Mouse (Mus musculus) CH12.LX (cell line): ENCODE measurements at regions not wholly inside any gene's neighbourhood (a gene's known extent, or its start where the extent isn't known, plus 50 kb on each side); places are given as distances from the start of the nearest gene placed in this dataset.

Experiments used
- CHD2 ChIP-seq: IDR thresholded peaks from 2 replicates; pipeline ENCODE4 v1.6.1; 2011; ENCODE audit warnings: low read length, improper control_type of control experiment
- CTCF ChIP-seq, 2 experiments: IDR thresholded peaks in 1 of 2; conservative IDR thresholded peaks in 1 of 2; 2 replicates each; pipeline ENCODE4 v1.5.1; 2011 to 2012; ENCODE audit warnings: low read depth in 2 of 2, low read length in 2 of 2, improper control_type of control experiment in 1 of 2, inconsistent platforms in 1 of 2, mild to moderate bottlenecking in 1 of 2, moderate library complexity in 1 of 2
- EP300 ChIP-seq: IDR thresholded peaks from 2 replicates; pipeline ENCODE4 v1.6.1; 2011; ENCODE audit warnings: low read length, improper control_type of control experiment
- GABPA ChIP-seq: IDR thresholded peaks from 2 replicates; pipeline ENCODE4 v1.6.1; 2012; ENCODE audit warnings: low read depth, low read length, improper control_type of control experiment, inconsistent platforms; ENCODE audit not compliant: insufficient replicate concordance
- POLR2A ChIP-seq: IDR thresholded peaks from 2 replicates; pipeline ENCODE4 v1.6.1; 2011; ENCODE audit warnings: low read depth, mild to moderate bottlenecking, improper control_type of control experiment, low read length
- RCOR1 ChIP-seq: conservative IDR thresholded peaks from 2 replicates; pipeline ENCODE4 v1.6.1; 2012; ENCODE audit warnings: low read depth, mild to moderate bottlenecking, inconsistent platforms, low read length, improper control_type of control experiment
- TBP ChIP-seq: conservative IDR thresholded peaks from 2 replicates; pipeline ENCODE4 v1.6.1; 2011; ENCODE audit warnings: low read depth, low read length, improper control_type of control experiment
- USF1 ChIP-seq: IDR thresholded peaks from 2 replicates; pipeline ENCODE4 v1.6.1; 2014; ENCODE audit warnings: low read depth, mild to moderate bottlenecking, inconsistent platforms, low read length, improper control_type of control experiment
- USF2 ChIP-seq: conservative IDR thresholded peaks from 2 replicates; pipeline ENCODE4 v1.6.1; 2011; ENCODE audit warnings: low read depth, low read length, improper control_type of control experiment

- TF ChIP-seq EP300: no peak
- no peak for TF ChIP-seq GABPA
- TF ChIP-seq USF2: no peak
- TF ChIP-seq POLR2A: no peak
- TF ChIP-seq CTCF (conservative IDR thresholded peaks at IDR 0.05 in 1 of 2, IDR thresholded peaks at IDR 0.05 in 1 of 2; ENCODE audit: low read depth in 2 of 2, low read length in 2 of 2): no peak
- TF ChIP-seq TBP: no peak
- TF ChIP-seq CHD2: no peak
- TF ChIP-seq RCOR1: no peak
- TF ChIP-seq USF1: no peak
These were observed 193.5 kb downstream of the Vrk1 start for GRCm38 (mm10) chr12:106203526-106203925.
